10 mouse cellular contexts compared by ENCODE assay signal in genomic region chr7:137308061-137309060, GRCm38 (mm10). TPM values are rescaled to one million over a fixed set of nuclear protein-coding genes. Genes with fewer than 3 reads are reported as not detected.
DNase-seq lines count a peak whose midpoint lies in the region; ATAC-seq and TF ChIP-seq lines count a peak whose summit lies in the region.
"Had no signal": no experiment of that assay in that cellular context is flagged by ENCODE, and none has a peak within 500 bp of the region (broad histone marks: within the 10 kb centered on the region; RNA-seq: fewer than 3 reads in every experiment).

No protein-coding gene starts in this region.

- DNase-seq in kidney, adult 11 months: no peak
- DNase-seq in embryonic facial prominence, embryonic 10.5 days (ENCODE audit: low spot score): peak; percentile 45
- DNase-seq in hindbrain, postnatal 0 days (ENCODE audit: low spot score): peak; percentile 70
- peak; percentile 68 for DNase-seq in retina, embryonic 14.5 days (ENCODE audit: low spot score)
- DNase-seq in adrenal gland, postnatal 25 days: no peak
- no peak for DNase-seq in right cerebral cortex, postnatal 4 days

- peak; percentile 70 for TF ChIP-seq CTCF in hindbrain, postnatal 0 days (IDR thresholded peaks at IDR 0.05; ENCODE audit: low read depth)

- H3K27me3 ChIP-seq in kidney, embryonic 16.5 days (ENCODE audit: insufficient read depth, low read length): peaks cover 79% of the 10 kb centered on the region
- H3K27me3 ChIP-seq in embryonic facial prominence, embryonic 10.5 days (replicated peaks; ENCODE audit: low read depth, poor library complexity, severe bottlenecking): peaks cover 94% of the 10 kb centered on the region
- no peaks in the 10 kb centered on the region; the same call in 1 of the 2 replicates for H3K27me3 ChIP-seq in hindbrain, postnatal 0 days (ENCODE audit: insufficient read depth, low read length)

- H3K27ac ChIP-seq in kidney, embryonic 16.5 days (ENCODE audit: low read length): no peak overlapping the region
- H3K27ac ChIP-seq in embryonic facial prominence, embryonic 10.5 days (replicated peaks): peak overlapping the region; percentile 94
- peak overlapping the region; percentile 91 for H3K27ac ChIP-seq in hindbrain, postnatal 0 days

- whole genome bisulfite sequencing in kidney, embryonic 16.5 days: 35% methylated on average over 19 of the region's 19 CpGs
- WGBS in embryonic facial prominence, embryonic 10.5 days: 12% methylated on average over 19 of the region's 19 CpGs
- 27% methylated on average over 19 of the region's 19 CpGs for WGBS in hindbrain, postnatal 0 days

- no peak overlapping the region for H3K9ac ChIP-seq in kidney, embryonic 16.5 days (replicated peaks; ENCODE audit: low read length)
- H3K9ac ChIP-seq in hindbrain, postnatal 0 days (replicated peaks; ENCODE audit: low read length): peak overlapping the region; percentile 84

- H3K9me3 ChIP-seq in kidney, embryonic 16.5 days (ENCODE audit: low read length): no peaks in the 10 kb centered on the region
- no peaks in the 10 kb centered on the region for H3K9me3 ChIP-seq in embryonic facial prominence, embryonic 10.5 days
- H3K9me3 ChIP-seq in hindbrain, postnatal 0 days (ENCODE audit: low read length): no peaks in the 10 kb centered on the region

- no peak for ATAC-seq in kidney, embryonic 16.5 days (ENCODE audit: low FRiP score, low TSS enrichment)
- no peak for ATAC-seq in hindbrain, postnatal 0 days
- ATAC-seq in megakaryocyte, adult 5-6 weeks (ENCODE audit: poor library complexity, severe bottlenecking): no peak
- ATAC-seq: Patski had no signal

- H3K4me3 ChIP-seq in kidney, embryonic 16.5 days (ENCODE audit: low read length): no peak overlapping the region
- H3K4me3 ChIP-seq in embryonic facial prominence, embryonic 10.5 days: peak overlapping the region; percentile 87
- peak overlapping the region; percentile 75 for H3K4me3 ChIP-seq in hindbrain, postnatal 0 days (ENCODE audit: low read length)

- H3K4me1 ChIP-seq in kidney, embryonic 16.5 days (ENCODE audit: insufficient read depth, low read length): peaks cover 27% of the 10 kb centered on the region
- H3K4me1 ChIP-seq in embryonic facial prominence, embryonic 10.5 days: peaks cover 85% of the 10 kb centered on the region
- H3K4me1 ChIP-seq in hindbrain, postnatal 0 days (ENCODE audit: insufficient read depth, low read length): no peaks in the 10 kb centered on the region; the same call in 1 of the 2 replicates

- H3K4me2 ChIP-seq in kidney, embryonic 16.5 days (replicated peaks; ENCODE audit: low read depth, low read length): peak overlapping the region; percentile 60; the same call in 1 of the 2 replicates
- H3K4me2 ChIP-seq in hindbrain, postnatal 0 days (ENCODE audit: low read depth, low read length): peak overlapping the region; percentile 70

- no peaks in the 10 kb centered on the region for H3K36me3 ChIP-seq in kidney, embryonic 16.5 days (ENCODE audit: insufficient read depth, low read length)
- H3K36me3 ChIP-seq in embryonic facial prominence, embryonic 10.5 days (replicated peaks): peaks cover 20% of the 10 kb centered on the region
- H3K36me3 ChIP-seq in hindbrain, postnatal 0 days (ENCODE audit: insufficient read depth, low read length): no peaks in the 10 kb centered on the region

RNA-seq across cellular contexts. Expression of gene Ebf3, which starts 5.9 kb away (rescaled TPM):
- 0.45 and 0.75 TPM in 2 replicates for polyA plus RNA-seq in kidney, embryonic 16.5 days (2015; fragmentation: Nextera tagmentation; extraction: Ambion mirVana)
- polyA plus RNA-seq in embryonic facial prominence, embryonic 10.5 days (2016; fragmentation: Nextera tagmentation; extraction: Ambion mirVana): 8.4 and 9.4 TPM in 2 replicates
- total RNA-seq in hindbrain, postnatal 0 days (2014; rRNA removed): 123 and 142 TPM in 2 replicates
- 11.5 and 13.0 TPM in 2 replicates for polyA plus RNA-seq in hindbrain, postnatal 0 days (2015; fragmentation: Nextera tagmentation; extraction: Ambion mirVana)
- total RNA-seq in megakaryocyte, adult 5-6 weeks (2015): 0.47 and 0.68 TPM in 2 replicates
- 0.45 and 0.62 TPM in 2 replicates for total RNA-seq in megakaryocyte, adult 5-6 weeks (2017)
- 4.8 and 7.3 TPM in 2 replicates for total RNA-seq in adrenal gland, postnatal 25 days (2021)
- total RNA-seq: common myeloid progenitor, adult 5-6 weeks had no signal

Comparison
In these comparisons a context has a peak if more than half of its experiments do, and no peak if none do; other contexts are left out.
1. DNase-seq: peak in embryonic facial prominence, embryonic 10.5 days (single experiment), hindbrain, postnatal 0 days (single experiment) and retina, embryonic 14.5 days (single experiment); none in kidney, adult 11 months (single experiment), adrenal gland, postnatal 25 days (single experiment) and right cerebral cortex, postnatal 4 days (single experiment).
2. RNA of gene Ebf3, which starts 5.9 kb away (total RNA-seq): 123 to 142 TPM in hindbrain, postnatal 0 days; 4.8 to 7.3 TPM in adrenal gland, postnatal 25 days and 0.45 to 0.68 TPM in megakaryocyte, adult 5-6 weeks; every median in the first group is over 10 times any median in the second.